Mouse (Mus musculus): ENCODE results near the gene Gm2897.
"Not testable (repeated sequence)": the region's sequence is repeated elsewhere in the genome, so short reads cannot be mapped to it uniquely, and the experiment has no call there.

Gm2897 gene

GRCm38 (mm10) chr14:3048727-3049512 lies at the start of gene Gm2897:
Gm2897 (plus strand) TSS chr14:3049285.
- not testable (repeated sequence) for DNase-seq (ENCODE audit: low spot score)

- DNase-seq (ENCODE audit: low spot score) = not testable (repeated sequence)
Measured at GRCm38 (mm10) chr14:3029702-3030101, 19.4 kb upstream of the Gm2897 start, which contains the start of gene Gm2888. Gm2888 (plus strand) TSS chr14:3030002.

- not testable (repeated sequence) for DNase-seq (ENCODE audit: low spot score)
Measured at GRCm38 (mm10) chr14:3049513-3049800, 372 bp downstream of the Gm2897 start.

GRCm38 (mm10) chr14:3050087-3050486 lies 1.0 kb downstream of the Gm2897 start:
- not testable (repeated sequence) for DNase-seq (ENCODE audit: low spot score)

GRCm38 (mm10) chr14:3116051-3116450 lies 67.0 kb downstream of the Gm2897 start:
- peak; percentile 18 for DNase-seq (ENCODE audit: low spot score)

Measured in ovary, postnatal 10 days (tissue).